Mouse (Mus musculus) spleen, adult 2 months (tissue): ENCODE measurements around the gene Nrxn3. TPM values are rescaled to one million over a fixed set of nuclear protein-coding genes. Genes with fewer than 3 reads are reported as not detected.

Experiments
- DNase-seq, 2 experiments: peaks; one replicate each; pipeline versions ENCODE4 v3.0.0 to v3.0.0-alpha.2; 2012 to 2021; ENCODE audit warnings: low spot score in 2 of 2, low read depth in 1 of 2
- H3K27ac ChIP-seq: fragments of 200-500 bp; 2 replicates; pipeline ENCODE4 v1.5.1; 2012; ENCODE audit warnings: low read length, inconsistent platforms; ENCODE audit not compliant: insufficient read depth
- H3K27me3 ChIP-seq: fragments of 200-500 bp; 2 replicates; pipeline ENCODE4 v1.6.1; 2012; ENCODE audit warnings: mild to moderate bottlenecking, moderate library complexity, low read length, inconsistent platforms; ENCODE audit not compliant: control insufficient read depth, insufficient read depth
- H3K36me3 ChIP-seq: fragments of 200-500 bp; 2 replicates; pipeline ENCODE4 v1.6.1; 2012; ENCODE audit warnings: mild to moderate bottlenecking, low read length, inconsistent platforms; ENCODE audit not compliant: control insufficient read depth, insufficient read depth
- H3K4me1 ChIP-seq: fragments of 200-500 bp; 2 replicates; pipeline ENCODE4 v1.6.1; 2011; ENCODE audit warnings: inconsistent platforms; ENCODE audit not compliant: control insufficient read depth, insufficient read depth, insufficient read length
- H3K4me3 ChIP-seq: fragments of 200-500 bp; 2 replicates; pipeline ENCODE4 v1.5.1; 2011; ENCODE audit warnings: mild to moderate bottlenecking, inconsistent platforms; ENCODE audit not compliant: insufficient read depth, insufficient read length; ENCODE audit errors: extremely low read depth
- CTCF ChIP-seq: fragments of 200-500 bp; IDR thresholded peaks from 2 replicates; pipeline ENCODE4 v1.5.1; 2011; ENCODE audit warnings: mild to moderate bottlenecking, inconsistent platforms; ENCODE audit not compliant: insufficient read depth, insufficient read length, insufficient replicate concordance; ENCODE audit errors: extremely low read depth
- POLR2A ChIP-seq: fragments of 200-500 bp; IDR thresholded peaks from 2 replicates; pipeline ENCODE4 v1.6.1; 2011; ENCODE audit warnings: low read depth, low read length, inconsistent platforms
- WGBS: fragments of 180-500 bp; shearing (Covaris S2); methylation state at CpG from one replicate; pipeline ENCODE4 v1.1.7; 2018; 5-methylcytosine and 5-hydroxymethylcytosine counted together
- polyA plus RNA-seq: library from polyadenylated mRNA; depleted of rRNA; stranded (reverse); fragments of >200 nt; gene quantifications from 2 replicates; pipeline ENCODE4 v1.2.3, GENCODE M21; 2012

Nrxn3 gene
- polyA plus RNA-seq, 1 experiment: not detected

GRCm38 (mm10) chr12:89442323-89443038 is 719.8 kb downstream of the Nrxn3 start:
- Histone ChIP-seq H3K4me3 (no peak overlapping the region), H3K27ac (no peak overlapping the region), H3K27me3 (no peaks in the 10 kb centered on the region), H3K36me3 (no peaks in the 10 kb centered on the region), H3K4me1 (no peaks in the 10 kb centered on the region)
- no peak for DNase-seq
- WGBS: 77% methylated on average over 2 of the region's 2 CpGs
- TF ChIP-seq CTCF (no peak), POLR2A (no peak)

- no peaks in the 10 kb centered on the region for H3K27me3 ChIP-seq
- H3K4me3 ChIP-seq: no peak overlapping the region
- no peaks in the 10 kb centered on the region for H3K36me3 ChIP-seq
- no peak for DNase-seq
- WGBS: 10% methylated on average over 2 of the region's 2 CpGs
- H3K27ac ChIP-seq: no peak overlapping the region
- no peaks in the 10 kb centered on the region for H3K4me1 ChIP-seq
- TF ChIP-seq POLR2A (no peak), CTCF (no peak)
These were observed 728.1 kb downstream of the Nrxn3 start for GRCm38 (mm10) chr12:89450667-89451298.

GRCm38 (mm10) chr12:89470226-89470625 is 747.5 kb downstream of the Nrxn3 start:
- Histone ChIP-seq H3K27me3 (no peaks in the 10 kb centered on the region), H3K4me3 (no peak overlapping the region), H3K4me1 (no peaks in the 10 kb centered on the region), H3K27ac (no peak overlapping the region), H3K36me3 (no peaks in the 10 kb centered on the region)
- no peak for TF ChIP-seq CTCF
- TF ChIP-seq POLR2A: no peak
- no peak for DNase-seq
- 72% methylated on average over 2 of the region's 2 CpGs for WGBS

- Histone ChIP-seq H3K27ac (no peak overlapping the region), H3K27me3 (no peaks in the 10 kb centered on the region), H3K4me1 (no peaks in the 10 kb centered on the region), H3K36me3 (no peaks in the 10 kb centered on the region), H3K4me3 (no peak overlapping the region)
- TF ChIP-seq CTCF (no peak), POLR2A (no peak)
- WGBS: 52% methylated on average over 2 of the region's 2 CpGs
- no peak for DNase-seq
These were observed 748.6 kb downstream of the Nrxn3 start for GRCm38 (mm10) chr12:89471289-89471688.

GRCm38 (mm10) chr12:89471874-89472273 is 749.2 kb downstream of the Nrxn3 start:
- 18% methylated on average over 4 of the region's 4 CpGs for WGBS
- DNase-seq: no peak
- Histone ChIP-seq H3K27me3 (no peaks in the 10 kb centered on the region), H3K36me3 (no peaks in the 10 kb centered on the region), H3K4me1 (no peaks in the 10 kb centered on the region), H3K4me3 (no peak overlapping the region), H3K27ac (no peak overlapping the region)
- no peak for TF ChIP-seq CTCF
- TF ChIP-seq POLR2A: no peak

- 21% methylated on average over 4 of the region's 4 CpGs for WGBS
- no peak for DNase-seq
- no peak for TF ChIP-seq POLR2A
- no peak for TF ChIP-seq CTCF
- H3K4me1 ChIP-seq: no peaks in the 10 kb centered on the region
- H3K4me3 ChIP-seq: no peak overlapping the region
- H3K27ac ChIP-seq: no peak overlapping the region
- no peaks in the 10 kb centered on the region for H3K36me3 ChIP-seq
- H3K27me3 ChIP-seq: no peaks in the 10 kb centered on the region
These were observed 756.4 kb downstream of the Nrxn3 start for GRCm38 (mm10) chr12:89479096-89479495.

GRCm38 (mm10) chr12:89482223-89482622 is 759.5 kb downstream of the Nrxn3 start:
- no peaks in the 10 kb centered on the region for H3K4me1 ChIP-seq
- no peak overlapping the region for H3K27ac ChIP-seq
- H3K27me3 ChIP-seq: no peaks in the 10 kb centered on the region
- no peaks in the 10 kb centered on the region for H3K36me3 ChIP-seq
- H3K4me3 ChIP-seq: no peak overlapping the region
- 71% methylated on average over 5 of the region's 5 CpGs for WGBS
- DNase-seq: no peak
- no peak for TF ChIP-seq POLR2A
- no peak for TF ChIP-seq CTCF
